Mouse (Mus musculus): Measurements from ENCODE around the gene Tnfrsf12a. TPM values are rescaled to one million over a fixed set of nuclear protein-coding genes. Genes with fewer than 3 reads are reported as not detected.

Gene Tnfrsf12a
- total RNA-seq (2023): 71.7 TPM

GRCm38 (mm10) chr17:23677236-23677679, at the start of gene Tnfrsf12a:
TSS of gene Tnfrsf12a (minus strand) at chr17:23677468.

GRCm38 (mm10) chr17:23725999-23726757, 48.9 kb upstream of the Tnfrsf12a start, which contains the start of gene Pkmyt1:
TSS of gene Pkmyt1 (plus strand) at chr17:23726336.

GRCm38 (mm10) chr17:23722376-23723125, 45.3 kb upstream of the Tnfrsf12a start, which contains the start of gene 1520401A03Rik:
TSS of gene 1520401A03Rik (minus strand) at chr17:23722783.

GRCm38 (mm10) chr17:23683856-23684672, 6.8 kb upstream of the Tnfrsf12a start, which contains the start of gene Cldn9:
TSS of gene Cldn9 (minus strand) at chr17:23684026.

DNA sequence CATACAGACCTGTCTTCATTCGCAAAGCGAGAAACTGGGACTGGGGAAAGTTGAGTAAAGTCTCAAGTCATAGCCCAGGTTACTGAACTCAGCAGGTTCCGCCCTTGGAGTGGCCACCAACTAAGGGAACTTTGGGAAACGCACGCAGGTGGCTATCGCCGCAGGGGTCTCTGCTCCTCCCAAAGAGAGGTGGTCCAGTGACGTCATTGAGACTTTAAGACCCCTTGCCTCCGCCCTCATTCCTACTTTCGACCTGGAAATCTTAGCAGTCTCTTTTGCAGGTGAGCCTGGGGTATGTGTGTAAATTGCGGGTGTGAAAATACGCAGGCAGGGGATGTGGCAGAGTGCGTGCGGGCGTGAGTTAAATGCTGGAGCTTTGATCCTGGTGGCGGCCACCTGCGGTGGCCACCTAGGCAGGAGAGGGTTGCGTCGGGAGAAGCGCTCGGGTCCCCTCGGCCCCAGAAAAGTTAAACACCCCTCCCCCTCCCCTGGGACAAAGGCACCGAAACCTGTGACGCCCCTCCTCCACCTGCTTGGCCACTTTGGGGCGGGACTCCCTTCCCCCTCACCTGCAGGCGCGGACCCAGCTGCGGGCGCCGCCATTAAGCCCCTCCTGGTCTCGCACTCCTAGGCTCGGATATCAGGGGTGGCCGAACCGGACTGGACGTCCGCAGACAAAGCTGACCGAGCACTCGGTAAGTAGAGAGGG, 2.0 kb upstream of the Tnfrsf12a start, which contains the start of gene Cldn6:
Cldn6 (plus strand) TSS at position 123 of the 709 bp plus-strand sequence.

DNA sequence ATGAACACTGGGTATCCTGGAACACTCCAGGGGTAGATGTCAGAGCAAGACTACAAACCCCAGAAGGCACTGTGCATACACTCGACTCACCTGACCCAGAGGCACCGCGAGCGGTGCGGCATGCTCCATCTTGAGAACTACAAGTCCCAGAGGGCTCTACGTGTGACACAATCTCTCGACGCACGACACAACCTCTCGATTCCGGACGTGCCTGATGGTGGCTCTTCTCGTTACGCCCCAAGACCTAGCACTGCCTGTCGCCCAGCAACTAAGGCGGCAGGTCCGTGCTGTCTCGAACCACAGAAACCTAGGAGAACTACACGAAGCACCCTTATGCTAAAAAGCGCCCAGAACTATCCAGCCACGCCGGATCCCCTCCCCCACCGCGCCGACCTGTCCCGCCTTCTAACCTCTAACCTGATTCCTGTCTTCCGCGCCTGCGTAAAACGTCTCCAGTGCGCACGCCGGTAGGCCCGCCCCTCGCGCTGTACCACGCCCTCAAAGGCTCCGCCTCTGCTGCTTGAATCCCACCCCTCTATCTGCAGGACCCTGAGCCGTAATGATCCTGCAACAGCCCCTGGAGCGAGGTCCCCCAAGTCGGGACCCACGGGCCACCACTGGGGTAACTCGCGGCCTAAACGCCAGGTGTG, 3.7 kb downstream of the Tnfrsf12a start, which contains the start of the genes Hcfc1r1 and Thoc6:
Hcfc1r1 (plus strand) TSS at position 173 of the 650 bp plus-strand sequence.
Thoc6 (minus strand) TSS at position 459 of the 650 bp plus-strand sequence.

GRCm38 (mm10) chr17:23660117-23660875, 17.0 kb downstream of the Tnfrsf12a start, which contains the start of gene Bicdl2:
TSS of gene Bicdl2 (plus strand) at chr17:23660506.

GRCm38 (mm10) chr17:23644613-23645495, 32.4 kb downstream of the Tnfrsf12a start, which contains the start of gene Mmp25:
TSS of gene Mmp25 (minus strand) at chr17:23645277.

Other genes with a start within 250 kb of the Tnfrsf12a start
- gene Vmn2r117, start 197.8 kb downstream of the Tnfrsf12a start, total RNA-seq (2023): not detected
- gene Zfp213, start 113.2 kb downstream of the Tnfrsf12a start, total RNA-seq (2023): 7.6 TPM
- not detected for gene Zfp13, start 78.0 kb downstream of the Tnfrsf12a start, total RNA-seq (2023)
- gene Zscan10, start 76.6 kb downstream of the Tnfrsf12a start, total RNA-seq (2023): not detected
- gene Mmp25, start 32.2 kb downstream of the Tnfrsf12a start, total RNA-seq (2023): 0.38 TPM
- gene Bicdl2, start 17.0 kb downstream of the Tnfrsf12a start, total RNA-seq (2023): 0.35 TPM
- gene Hcfc1r1, start 3.9 kb downstream of the Tnfrsf12a start, total RNA-seq (2023): 42.8 TPM
- 22.1 TPM for gene Thoc6, start 3.6 kb downstream of the Tnfrsf12a start, total RNA-seq (2023)
- not detected for gene Cldn6, start 1.8 kb upstream of the Tnfrsf12a start, total RNA-seq (2023)
- not detected for gene Cldn9, start 6.6 kb upstream of the Tnfrsf12a start, total RNA-seq (2023)
- gene 1520401A03Rik, start 45.3 kb upstream of the Tnfrsf12a start, total RNA-seq (2023): not detected
- 37.1 TPM for gene Pkmyt1, start 48.9 kb upstream of the Tnfrsf12a start, total RNA-seq (2023)
- 2.0 TPM for gene Paqr4, start 63.4 kb upstream of the Tnfrsf12a start, total RNA-seq (2023)
- 0.62 TPM for gene Kremen2, start 68.4 kb upstream of the Tnfrsf12a start, total RNA-seq (2023)
- gene Flywch1, start 94.1 kb upstream of the Tnfrsf12a start, total RNA-seq (2023): 18.9 TPM
- gene Flywch2, start 108.6 kb upstream of the Tnfrsf12a start, total RNA-seq (2023): not detected
- 1,551 TPM for gene Srrm2, start 113.1 kb upstream of the Tnfrsf12a start, total RNA-seq (2023)
- 130 TPM for gene Elob, start 151.7 kb upstream of the Tnfrsf12a start, total RNA-seq (2023)
- gene Prss33, start 158.6 kb upstream of the Tnfrsf12a start, total RNA-seq (2023): not detected
- gene Prss32, start 166.4 kb upstream of the Tnfrsf12a start, total RNA-seq (2023): not detected
- gene Prss41, start 166.7 kb upstream of the Tnfrsf12a start, total RNA-seq (2023): 0.91 TPM
- gene Prss21, start 190.6 kb upstream of the Tnfrsf12a start, total RNA-seq (2023): not detected
- not detected for gene Dcpp1, start 203.4 kb upstream of the Tnfrsf12a start, total RNA-seq (2023)
- gene Dcpp2, start 203.4 kb upstream of the Tnfrsf12a start, total RNA-seq (2023): not detected
- gene Dcpp3, start 240.0 kb upstream of the Tnfrsf12a start, total RNA-seq (2023): not detected

Data from CD4-positive naive resting alpha-beta T cell, adult 76 days (primary cell).